Mouse (Mus musculus) CD4-positive naive resting alpha-beta T cell, adult 57 days (primary cell): ENCODE data around the gene Arl8a. TPM values are rescaled to one million over a fixed set of nuclear protein-coding genes. Genes with fewer than 3 reads are reported as not detected.

ENCODE experiments used
- total RNA-seq: library from RNA; stranded (reverse); gene quantifications from one replicate; pipeline ENCODE4 v1.2.4, GENCODE M21; 2023

Arl8a gene
- total RNA-seq = 45.0 TPM

GRCm38 (mm10) chr1:135146077-135146945 lies at the start of gene Arl8a:
TSS of gene Arl8a (plus strand) at chr1:135146824.

GRCm38 (mm10) chr1:135105124-135105523 lies 41.5 kb upstream of the Arl8a start, which contains the start of gene Lgr6:
TSS of gene Lgr6 (minus strand) at chr1:135105276.

GRCm38 (mm10) chr1:135132473-135132872 lies 14.2 kb upstream of the Arl8a start, which contains the start of gene Ptpn7:
TSS of gene Ptpn7 (plus strand) at chr1:135132700.

GRCm38 (mm10) chr1:135167435-135167834 lies 20.8 kb downstream of the Arl8a start, which contains the start of gene Gpr37l1:
TSS of gene Gpr37l1 (minus strand) at chr1:135167681.

Other genes with a start within 250 kb of the Arl8a start
- gene Ppp1r12b, start 190.9 kb upstream of the Arl8a start, total RNA-seq = 24.9 TPM
- 18.4 TPM for gene Ube2t, start 184.3 kb upstream of the Arl8a start, total RNA-seq
- gene Lgr6, start 41.5 kb upstream of the Arl8a start, total RNA-seq = not detected
- gene Ptpn7, start 14.1 kb upstream of the Arl8a start, total RNA-seq = 56.3 TPM
- not detected for gene Gpr37l1, start 20.9 kb downstream of the Arl8a start, total RNA-seq
- gene Elf3, start 111.7 kb downstream of the Arl8a start, total RNA-seq = not detected
- gene Rnpep, start 137.3 kb downstream of the Arl8a start, total RNA-seq = 22.8 TPM
- 53.7 TPM for gene Timm17a, start 167.0 kb downstream of the Arl8a start, total RNA-seq
- gene Lmod1, start 178.0 kb downstream of the Arl8a start, total RNA-seq = not detected
- 3.7 TPM for gene Shisa4, start 228.4 kb downstream of the Arl8a start, total RNA-seq